Mouse (Mus musculus) liver, postnatal 0 days (tissue): Measurements from ENCODE around the gene Sec14l3.

Source experiments
- CTCF ChIP-seq: sonication (generic); IDR thresholded peaks from 2 replicates; pipeline ENCODE4 v1.5.1; 2016; ENCODE audit warnings: antibody characterized with exemption, low read depth
- EP300 ChIP-seq: IDR thresholded peaks from 2 replicates; pipeline ENCODE4 v1.6.1; 2016; ENCODE audit warnings: antibody characterized with exemption, low read depth, mild to moderate bottlenecking

DNA sequence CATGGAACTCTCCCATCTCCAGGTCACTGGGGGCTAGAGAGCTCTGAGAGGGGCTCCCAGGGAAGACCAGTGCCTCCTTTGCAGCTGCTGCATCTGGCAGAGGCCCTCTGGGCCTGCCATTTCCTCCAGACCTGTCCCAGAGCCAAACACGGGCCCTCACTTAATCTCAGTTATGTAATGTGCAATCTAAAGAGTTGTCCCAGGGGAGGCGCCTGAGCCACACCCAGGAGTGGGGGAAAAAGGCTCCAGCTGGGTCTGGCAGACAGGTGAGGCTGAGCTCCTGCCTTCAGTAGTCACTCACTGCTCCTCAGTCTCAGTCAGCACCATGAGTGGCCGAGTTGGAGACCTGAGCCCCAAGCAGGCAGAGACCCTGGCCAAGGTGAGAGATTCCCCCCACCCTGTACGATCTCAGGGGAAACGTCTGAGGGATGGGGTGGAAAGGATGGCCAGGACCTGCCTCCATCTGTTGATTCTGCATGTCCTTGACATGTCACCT lies at the start of gene Sec14l3:
- TF ChIP-seq CTCF (no peak), EP300 (no peak)
